Mouse (Mus musculus): ENCODE results near the gene Gm26897. TPM values are rescaled to one million over a fixed set of nuclear protein-coding genes. Genes with fewer than 3 reads are reported as not detected.

Gm26897 gene
- polyA plus RNA-seq (2015; fragmentation: Nextera tagmentation; extraction: Ambion mirVana): not detected in 2 replicates

DNA sequence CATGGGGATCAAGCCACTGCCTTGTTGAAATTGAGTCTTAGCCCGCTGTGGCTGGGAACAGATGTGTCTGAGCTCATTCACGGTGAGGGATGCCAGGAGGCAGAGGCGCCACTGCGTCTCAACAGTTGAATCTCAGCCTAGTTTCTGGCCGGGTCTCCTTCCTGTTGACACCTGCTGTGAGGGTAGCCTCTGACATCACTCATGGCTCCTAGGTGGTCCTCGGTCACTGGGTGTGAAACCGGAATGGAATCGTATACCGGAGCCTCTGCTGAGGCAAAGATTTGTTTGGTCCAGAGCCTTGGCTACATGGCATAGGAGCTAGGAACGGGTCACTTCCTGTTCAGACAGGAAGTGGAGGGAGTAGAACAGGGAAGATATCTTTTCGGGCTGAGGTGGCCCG is at the start of gene Gm26897:
Gene Gm26897, plus strand, starts transcription at position 74 of the 400 bp plus-strand sequence.

All from adrenal gland, postnatal 0 days (tissue).